Mouse (Mus musculus): ENCODE measurements around the gene Limch1.

DNA sequence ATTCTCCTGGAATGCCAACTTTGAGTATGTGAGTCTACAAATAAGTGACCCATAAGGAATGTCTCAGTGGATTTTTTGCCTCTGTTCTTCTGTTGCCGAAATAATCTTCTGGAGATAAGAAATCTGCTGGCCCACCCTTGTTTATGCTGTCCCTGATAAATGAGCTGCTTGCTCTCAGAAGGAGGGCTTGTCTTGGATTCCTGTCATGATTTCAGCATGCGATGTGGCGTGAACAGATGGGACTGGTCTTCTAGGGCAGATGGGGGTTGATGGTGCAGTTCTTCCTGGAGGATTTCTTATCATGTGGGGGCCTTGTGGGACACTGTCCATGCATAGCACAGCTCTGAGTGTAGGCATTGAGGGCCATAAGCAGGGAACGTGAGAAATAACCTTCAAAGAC is 116.5 kb downstream of the Limch1 start:
- TF ChIP-seq CTCF (IDR thresholded peaks at IDR 0.05; ENCODE audit: control insufficient read depth, insufficient read depth, insufficient replicate concordance, low read depth, low read length): no peak
- TF ChIP-seq POLR2A (IDR thresholded peaks at IDR 0.05; ENCODE audit: control insufficient read depth, low read depth, low read length): no peak
